Mouse (Mus musculus) CD4-positive naive resting alpha-beta T cell, adult 57 days (primary cell): ENCODE measurements around the gene Olfr703. TPM values are rescaled to one million over a fixed set of nuclear protein-coding genes. Genes with fewer than 3 reads are reported as not detected.

ENCODE experiments used
- total RNA-seq: library from RNA; stranded (reverse); gene quantifications from one replicate; pipeline ENCODE4 v1.2.4, GENCODE M21; 2023

Olfr703 gene
- total RNA-seq: not detected

GRCm38 (mm10) chr7:106843060-106843459 lies at the start of gene Olfr703:
Gene Olfr703 (plus strand): TSS chr7:106843360.

GRCm38 (mm10) chr7:106808734-106809133 lies 34.4 kb upstream of the Olfr703 start, which contains the start of gene Olfr700:
Gene Olfr700 (minus strand): TSS chr7:106808834.

GRCm38 (mm10) chr7:106813829-106814228 lies 29.3 kb upstream of the Olfr703 start, which contains the start of gene Olfr701:
Gene Olfr701 (plus strand): TSS chr7:106814129.

GRCm38 (mm10) chr7:106833793-106834192 lies 9.4 kb upstream of the Olfr703 start, which contains the start of gene Olfr702:
Gene Olfr702 (minus strand): TSS chr7:106833893.

GRCm38 (mm10) chr7:106862885-106863284 lies 19.7 kb downstream of the Olfr703 start, which contains the start of gene Olfr704:
Gene Olfr704 (plus strand): TSS chr7:106863185.

GRCm38 (mm10) chr7:106876791-106877190 lies 33.6 kb downstream of the Olfr703 start, which contains the start of gene Olfr705:
Gene Olfr705 (minus strand): TSS chr7:106876891.

GRCm38 (mm10) chr7:106888062-106888461 lies 44.9 kb downstream of the Olfr703 start, which contains the start of gene Olfr706:
Gene Olfr706 (minus strand): TSS chr7:106888162.

Other genes starting within 250 kb of the Olfr703 start
- gene Olfr693, start 162.8 kb upstream of the Olfr703 start, total RNA-seq: not detected
- not detected for gene Olfr694, start 151.5 kb upstream of the Olfr703 start, total RNA-seq
- gene Olfr695, start 127.0 kb upstream of the Olfr703 start, total RNA-seq: not detected
- gene Olfr697, start 100.9 kb upstream of the Olfr703 start, total RNA-seq: not detected
- not detected for gene Olfr698, start 88.0 kb upstream of the Olfr703 start, total RNA-seq
- gene Olfr699, start 50.2 kb upstream of the Olfr703 start, total RNA-seq: not detected
- gene Olfr700, start 34.5 kb upstream of the Olfr703 start, total RNA-seq: not detected
- gene Olfr701, start 29.2 kb upstream of the Olfr703 start, total RNA-seq: not detected
- not detected for gene Olfr702, start 9.5 kb upstream of the Olfr703 start, total RNA-seq
- not detected for gene Olfr704, start 19.8 kb downstream of the Olfr703 start, total RNA-seq
- gene Olfr705, start 33.5 kb downstream of the Olfr703 start, total RNA-seq: not detected
- gene Olfr706, start 44.8 kb downstream of the Olfr703 start, total RNA-seq: not detected
- not detected for gene Olfr707, start 57.9 kb downstream of the Olfr703 start, total RNA-seq
- not detected for gene Olfr1532-ps1, start 64.6 kb downstream of the Olfr703 start, total RNA-seq
- gene Olfr709-ps1, start 88.9 kb downstream of the Olfr703 start, total RNA-seq: 0.33 TPM
- gene Olfr710, start 105.0 kb downstream of the Olfr703 start, total RNA-seq: not detected
- not detected for gene Olfr6, start 120.6 kb downstream of the Olfr703 start, total RNA-seq
- not detected for gene Olfr711, start 132.1 kb downstream of the Olfr703 start, total RNA-seq
- not detected for gene Olfr2, start 162.7 kb downstream of the Olfr703 start, total RNA-seq
- gene Olfr713, start 187.8 kb downstream of the Olfr703 start, total RNA-seq: not detected
- gene Olfr714, start 227.6 kb downstream of the Olfr703 start, total RNA-seq: not detected
- gene Olfr17, start 249.9 kb downstream of the Olfr703 start, total RNA-seq: not detected